Mouse (Mus musculus) stomach, postnatal 0 days (tissue): Measurements from ENCODE around the gene Supt4a. TPM values are rescaled to one million over a fixed set of nuclear protein-coding genes. Genes with fewer than 3 reads are reported as not detected.

Source experiments
- ATAC-seq: fragments of 200-750 bp; cut with Nextera tagmentation; 2 replicates; pipeline ENCODE4 v1.8.0; 2017; ENCODE audit not compliant: low FRiP score, low TSS enrichment
- DNase-seq: peaks from one replicate; pipeline ENCODE4 v3.0.0-alpha.2; 2016; ENCODE audit warnings: low spot score
- H3K27ac ChIP-seq: fragments of 300-500 bp; sonication (generic); replicated peaks from 2 replicates; pipeline ENCODE4 v1.5.1; 2014; ENCODE audit warnings: mild to moderate bottlenecking, control low read depth
- H3K27me3 ChIP-seq: fragments of 300-500 bp; sonication (generic); 2 replicates; pipeline ENCODE4 v1.6.1; 2014; ENCODE audit warnings: low read length; ENCODE audit not compliant: control insufficient read depth, insufficient read depth
- H3K36me3 ChIP-seq: fragments of 300-500 bp; sonication (generic); 2 replicates; pipeline ENCODE4 v1.6.1; 2014; ENCODE audit warnings: low read length, mixed read lengths; ENCODE audit not compliant: control insufficient read depth, insufficient read depth
- H3K4me1 ChIP-seq: fragments of 300-500 bp; sonication (generic); replicated peaks from 2 replicates; pipeline ENCODE4 v1.6.1; 2014; ENCODE audit warnings: antibody characterized with exemption; ENCODE audit not compliant: control insufficient read depth, insufficient read depth
- H3K4me2 ChIP-seq: fragments of 300-500 bp; sonication (generic); replicated peaks from 2 replicates; pipeline ENCODE4 v1.6.1; 2014; ENCODE audit warnings: low read depth, mild to moderate bottlenecking, control low read depth, moderate library complexity
- H3K4me3 ChIP-seq: fragments of 300-500 bp; sonication (generic); 2 replicates; pipeline ENCODE4 v1.5.1; 2014; ENCODE audit warnings: low read depth, low read length, control low read depth
- H3K9ac ChIP-seq: fragments of 300-500 bp; sonication (generic); 2 replicates; pipeline ENCODE4 v1.6.1; 2014; ENCODE audit warnings: mild to moderate bottlenecking, low read length, control low read depth, mixed read lengths
- H3K9me3 ChIP-seq: fragments of 300-500 bp; sonication (generic); 2 replicates; pipeline ENCODE4 v1.6.1; 2016; ENCODE audit warnings: low read length; ENCODE audit not compliant: control insufficient read depth
- CTCF ChIP-seq: IDR thresholded peaks from 2 replicates; pipeline ENCODE4 v1.5.1; 2016; ENCODE audit warnings: antibody characterized with exemption, low read depth, mild to moderate bottlenecking, moderate library complexity
- EP300 ChIP-seq: optimal IDR thresholded peaks from 2 replicates; pipeline ENCODE3; 2016; ENCODE audit warnings: antibody characterized with exemption
- WGBS: fragments of 180-500 bp; shearing (Covaris S2); extraction: QIAGEN DNeasy Blood & Tissue Kit; methylation state at CpG from one replicate; pipeline ENCODE4 v1.1.7; 2014; 5-methylcytosine and 5-hydroxymethylcytosine counted together
- polyA plus RNA-seq: library from polyadenylated mRNA; unstranded; fragments of >200 nt; fragmentation: Nextera tagmentation; extraction: Ambion mirVana; gene quantifications from 2 replicates; pipeline ENCODE4 v1.2.1, GENCODE M21; 2015

Gene Supt4a
- polyA plus RNA-seq, 1 experiment from 2014 or later = 119 TPM

GRCm38 (mm10) chr11:87755360-87756017 lies 18.1 kb downstream of the Supt4a start:
- no peak overlapping the region for H3K27ac ChIP-seq
- no peaks in the 10 kb centered on the region for H3K9me3 ChIP-seq
- no peak overlapping the region for H3K9ac ChIP-seq
- H3K4me2 ChIP-seq = no peak overlapping the region
- H3K4me1 ChIP-seq = no peaks in the 10 kb centered on the region
- ATAC-seq = no peak
- no peak overlapping the region for H3K4me3 ChIP-seq
- 71% methylated on average over 17 of the region's 17 CpGs for WGBS
- H3K36me3 ChIP-seq = no peaks in the 10 kb centered on the region
- H3K27me3 ChIP-seq = peaks cover 3% of the 10 kb centered on the region; the same call in 1 of the 2 replicates
- no peak for DNase-seq
- no peak for TF ChIP-seq EP300
- no peak for TF ChIP-seq CTCF

GRCm38 (mm10) chr11:87756251-87756820 lies 19.0 kb downstream of the Supt4a start:
- H3K36me3 ChIP-seq = no peaks in the 10 kb centered on the region
- H3K9me3 ChIP-seq = no peaks in the 10 kb centered on the region
- H3K27me3 ChIP-seq = peaks cover 3% of the 10 kb centered on the region; the same call in 1 of the 2 replicates
- H3K27ac ChIP-seq = no peak overlapping the region
- no peaks in the 10 kb centered on the region for H3K4me1 ChIP-seq
- ATAC-seq (0 out of 2 replicates have a peak, but pooled peaks have one; percentile 23), DNase-seq (no peak)
- H3K9ac ChIP-seq = no peak overlapping the region
- TF ChIP-seq EP300 (no peak), CTCF (no peak)
- 81% methylated on average over 15 of the region's 15 CpGs for WGBS
- no peak overlapping the region for H3K4me2 ChIP-seq
- no peak overlapping the region for H3K4me3 ChIP-seq

DNA sequence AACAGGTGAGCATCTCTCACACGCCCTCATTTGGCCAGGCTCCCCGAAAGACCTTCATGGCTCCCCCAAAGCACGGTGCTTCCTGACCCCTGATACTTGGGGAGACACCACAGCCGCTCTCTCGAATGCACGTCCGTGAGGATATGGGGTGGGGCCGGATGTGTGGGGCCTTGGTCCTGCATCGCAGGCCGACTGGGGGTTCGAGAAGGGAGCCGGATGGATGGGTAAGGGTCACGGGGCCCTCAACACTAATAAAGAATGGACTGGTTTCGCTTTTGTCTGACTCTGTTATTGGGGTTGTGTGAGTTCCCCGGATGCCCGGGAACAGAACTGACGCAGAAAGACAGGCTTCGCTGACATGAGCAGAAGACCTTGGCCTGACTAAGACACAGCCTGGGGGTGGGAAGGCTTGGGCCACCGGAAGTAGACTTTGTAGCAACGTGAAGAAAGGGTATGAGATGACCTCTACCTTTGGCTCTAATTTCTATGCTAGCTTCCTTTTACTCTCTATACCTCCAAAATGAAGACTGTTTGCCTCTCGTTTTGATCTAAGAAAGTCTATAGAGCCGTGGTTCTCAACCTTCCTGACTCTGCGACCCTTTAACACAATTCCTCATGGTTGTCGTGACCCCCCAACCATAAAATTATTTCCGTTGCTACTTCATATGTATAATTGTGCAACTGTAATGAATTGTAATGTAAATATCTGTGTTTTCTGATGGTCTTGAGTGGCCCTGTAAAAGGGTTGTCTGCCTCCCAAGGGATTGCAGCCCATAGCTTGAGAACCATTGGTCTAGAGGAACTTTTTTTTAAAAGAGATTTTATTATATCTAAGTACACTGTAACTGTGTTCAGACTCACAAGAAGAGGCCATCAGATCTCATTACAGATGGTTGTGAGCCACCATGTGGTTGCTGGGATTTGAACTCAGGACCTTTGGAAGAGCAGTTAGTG lies 19.9 kb downstream of the Supt4a start:
- TF ChIP-seq EP300 (no peak), CTCF (no peak)
- no peaks in the 10 kb centered on the region for H3K9me3 ChIP-seq
- no peaks in the 10 kb centered on the region for H3K4me1 ChIP-seq
- peaks cover 3% of the 10 kb centered on the region; the same call in 1 of the 2 replicates for H3K27me3 ChIP-seq
- WGBS = 83% methylated on average over 25 of the region's 25 CpGs
- H3K36me3 ChIP-seq = no peaks in the 10 kb centered on the region
- ATAC-seq (0 out of 2 replicates have a peak, but pooled peaks have one; percentile 11), DNase-seq (no peak)
- H3K4me2 ChIP-seq = no peak overlapping the region
- no peak overlapping the region for H3K4me3 ChIP-seq
- H3K9ac ChIP-seq = no peak overlapping the region
- H3K27ac ChIP-seq = no peak overlapping the region

- Histone ChIP-seq H3K4me1 (no peaks in the 10 kb centered on the region), H3K9me3 (no peaks in the 10 kb centered on the region), H3K36me3 (no peaks in the 10 kb centered on the region), H3K4me2 (no peak overlapping the region), H3K27me3 (peaks cover 9% of the 10 kb centered on the region; the same call in 1 of the 2 replicates), H3K4me3 (no peak overlapping the region), H3K9ac (no peak overlapping the region), H3K27ac (no peak overlapping the region)
- DNase-seq = no peak
- ATAC-seq = no peak
- 81% methylated on average over 7 of the region's 7 CpGs for WGBS
- no peak for TF ChIP-seq CTCF
- TF ChIP-seq EP300 = no peak
These were observed 21.0 kb downstream of the Supt4a start for GRCm38 (mm10) chr11:87758161-87758911.

DNA sequence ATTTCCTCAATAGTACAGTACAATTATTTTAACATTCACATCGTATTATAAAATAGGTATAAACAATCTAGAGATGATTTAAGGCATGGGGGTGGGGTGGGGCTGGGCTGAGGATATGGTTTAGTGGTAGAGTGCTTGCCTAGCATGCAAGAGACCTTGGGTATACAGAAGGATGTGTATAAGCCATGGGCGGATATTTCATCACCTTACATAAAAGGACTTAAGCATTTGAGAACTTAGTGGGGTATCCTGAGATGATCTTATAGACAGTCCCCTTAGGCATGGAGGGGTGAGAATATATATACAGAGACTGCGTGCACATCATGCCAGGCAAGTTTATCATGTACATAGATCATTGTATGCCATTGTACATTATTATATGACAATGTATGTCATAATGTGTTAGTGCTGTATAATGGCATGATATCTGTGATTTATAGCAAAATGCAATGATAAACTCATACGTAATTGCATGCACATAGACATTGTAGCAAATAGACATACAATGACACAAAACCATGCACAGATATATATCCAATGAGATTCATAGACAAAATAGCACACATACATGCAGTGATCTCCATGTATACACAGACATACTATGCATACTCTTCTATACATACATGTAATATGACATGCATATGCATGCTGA lies 21.7 kb downstream of the Supt4a start:
- no peak overlapping the region for H3K4me3 ChIP-seq
- no peak overlapping the region for H3K27ac ChIP-seq
- DNase-seq = no peak
- no peak for TF ChIP-seq CTCF
- no peak for TF ChIP-seq EP300
- no peak overlapping the region for H3K4me2 ChIP-seq
- ATAC-seq = no peak
- no peaks in the 10 kb centered on the region for H3K9me3 ChIP-seq
- 74% methylated on average over 4 of the region's 4 CpGs for WGBS
- H3K36me3 ChIP-seq = no peaks in the 10 kb centered on the region
- H3K4me1 ChIP-seq = peaks cover 2% of the 10 kb centered on the region; the same call in 1 of the 2 replicates
- peaks cover 9% of the 10 kb centered on the region; the same call in 1 of the 2 replicates for H3K27me3 ChIP-seq
- H3K9ac ChIP-seq = no peak overlapping the region
